Mouse (Mus musculus) left cerebral cortex, adult 11 months (tissue): ENCODE data around the gene Cul3.

Source experiments
- DNase-seq: peaks from one replicate; pipeline ENCODE4 v3.0.0; 2022; ENCODE audit warnings: low spot score

Cul3 gene

GRCm38 (mm10) chr1:80315533-80316045 is 24.7 kb downstream of the Cul3 start:
- DNase-seq, result no peak

- DNase-seq, result no peak
Observed at GRCm38 (mm10) chr1:80293307-80293706, 47.0 kb downstream of the Cul3 start.

GRCm38 (mm10) chr1:80278731-80279130 is 61.5 kb downstream of the Cul3 start:
- no peak for DNase-seq

DNA sequence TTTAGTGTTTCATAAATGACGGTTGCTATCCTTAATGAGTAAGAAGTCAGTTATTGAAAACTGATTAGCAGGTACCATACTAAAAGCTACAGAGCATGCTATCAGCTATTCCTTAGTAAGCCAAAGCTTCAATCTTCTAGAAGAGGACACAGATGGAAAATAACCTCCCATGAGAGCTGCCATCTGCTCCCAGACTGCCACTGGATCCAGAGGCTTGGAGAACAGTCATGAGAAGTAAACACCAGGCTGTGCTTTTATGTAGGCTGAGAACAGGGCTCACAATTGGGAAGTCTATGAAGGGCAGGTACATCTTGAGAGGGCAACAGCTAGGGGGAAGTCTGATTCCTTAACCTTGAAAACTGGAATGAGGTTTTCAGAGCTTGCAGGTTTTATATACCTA is 79.8 kb downstream of the Cul3 start:
- no peak for DNase-seq

DNA sequence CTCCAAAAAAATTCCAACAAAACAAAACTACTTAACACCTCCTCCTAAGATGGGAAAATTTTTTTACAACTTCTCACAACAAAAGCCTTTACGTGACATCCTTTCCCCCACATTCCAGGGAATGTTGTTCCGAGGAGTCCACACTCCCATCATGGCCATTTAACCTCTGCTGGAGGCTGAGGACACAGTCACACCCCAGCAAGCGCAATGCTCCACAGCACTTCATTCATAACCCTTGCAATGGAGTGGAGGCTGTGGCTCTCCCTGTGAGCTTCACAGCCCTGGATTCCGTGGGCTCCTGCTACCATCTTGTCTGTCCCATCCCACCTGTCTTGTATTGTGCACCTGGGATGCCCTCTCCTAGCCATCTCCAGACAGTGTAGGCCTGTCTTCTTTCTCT is 81.6 kb downstream of the Cul3 start:
- no peak for DNase-seq

DNA sequence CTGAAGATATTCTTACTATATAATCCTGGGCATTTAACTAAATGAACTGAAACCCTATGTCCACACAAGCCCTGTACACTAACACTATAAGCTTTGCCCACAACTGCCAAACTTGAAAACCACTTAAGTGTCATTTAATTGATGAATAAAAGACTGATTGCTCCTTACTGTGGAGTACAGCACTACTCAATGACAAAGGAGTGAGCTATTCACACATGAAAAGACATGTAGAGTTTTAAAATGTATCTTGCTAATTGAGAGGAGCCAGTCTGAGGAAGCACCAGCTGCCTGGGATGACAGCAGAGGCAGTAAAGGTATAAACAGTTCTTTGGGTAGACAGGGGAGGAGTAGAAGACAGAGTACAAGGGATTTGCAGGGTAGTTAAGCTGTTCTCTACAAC is 87.0 kb downstream of the Cul3 start:
- DNase-seq, result no peak

GRCm38 (mm10) chr1:80250247-80250646 is 90.0 kb downstream of the Cul3 start:
- DNase-seq, result no peak

DNA sequence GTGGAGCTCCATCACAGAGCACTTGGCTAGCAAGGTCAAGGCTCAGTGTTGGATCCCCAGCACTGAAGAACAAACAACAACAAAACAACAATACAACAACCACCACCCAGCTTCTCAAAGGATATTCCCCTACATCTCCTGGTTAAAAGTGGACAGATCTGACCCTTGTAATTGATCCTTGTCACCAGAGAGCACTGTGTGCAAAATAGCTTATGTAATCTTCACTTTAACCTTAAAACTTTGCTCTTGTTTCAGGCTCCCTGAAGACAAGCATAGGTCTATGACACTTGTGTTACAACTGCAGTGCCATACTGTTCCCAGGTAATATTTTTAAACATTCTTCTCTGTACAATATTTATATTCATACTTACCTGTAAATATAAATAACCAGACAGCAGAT is 93.1 kb downstream of the Cul3 start:
- no peak for DNase-seq

DNA sequence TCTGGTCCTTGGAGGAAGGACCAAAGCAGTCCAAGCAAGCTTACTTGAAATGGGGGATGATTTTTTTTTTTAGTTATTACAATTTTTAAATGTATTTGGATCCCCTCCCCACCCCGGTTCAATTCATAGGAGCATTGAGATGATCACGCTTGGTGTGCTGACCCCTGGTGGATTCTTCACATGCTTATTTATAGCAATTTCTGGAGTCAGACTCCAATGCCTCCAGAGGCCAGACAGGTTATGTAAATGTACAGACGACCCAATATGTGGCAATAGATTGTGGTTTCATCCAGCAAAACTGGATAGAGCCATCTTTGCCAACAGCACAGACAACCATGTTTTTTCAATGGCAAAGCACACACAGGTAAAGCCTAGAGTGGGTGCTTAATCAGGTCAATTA is 96.2 kb downstream of the Cul3 start:
- no peak for DNase-seq

GRCm38 (mm10) chr1:80241579-80241978 is 98.7 kb downstream of the Cul3 start:
- no peak for DNase-seq

- no peak for DNase-seq
Observed at GRCm38 (mm10) chr1:80240017-80240660, 100.1 kb downstream of the Cul3 start.

- DNase-seq, result no peak
Observed at GRCm38 (mm10) chr1:80239481-80239880, 100.8 kb downstream of the Cul3 start.

- no peak for DNase-seq
Observed at GRCm38 (mm10) chr1:80236951-80237702, 103.2 kb downstream of the Cul3 start.

DNA sequence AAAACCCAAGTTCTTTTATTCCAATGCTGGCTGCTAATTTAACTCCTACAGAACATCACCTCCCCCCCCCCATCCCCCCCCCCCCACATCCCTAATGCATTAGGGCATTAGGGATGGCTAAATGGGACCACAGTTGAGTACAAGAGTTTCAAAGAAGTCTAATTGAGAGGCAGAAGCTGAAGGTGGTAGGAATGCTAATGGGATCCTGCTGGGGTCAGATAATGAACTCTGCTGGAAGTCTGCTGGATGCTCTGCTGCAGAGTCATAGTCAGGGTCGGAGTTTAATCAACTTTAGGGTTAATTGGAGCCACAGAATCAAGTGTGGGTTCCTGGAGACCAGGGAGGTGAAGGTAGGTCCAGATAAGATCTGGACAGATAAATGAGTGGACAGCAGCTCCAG is 104.2 kb downstream of the Cul3 start:
- DNase-seq, result no peak

DNA sequence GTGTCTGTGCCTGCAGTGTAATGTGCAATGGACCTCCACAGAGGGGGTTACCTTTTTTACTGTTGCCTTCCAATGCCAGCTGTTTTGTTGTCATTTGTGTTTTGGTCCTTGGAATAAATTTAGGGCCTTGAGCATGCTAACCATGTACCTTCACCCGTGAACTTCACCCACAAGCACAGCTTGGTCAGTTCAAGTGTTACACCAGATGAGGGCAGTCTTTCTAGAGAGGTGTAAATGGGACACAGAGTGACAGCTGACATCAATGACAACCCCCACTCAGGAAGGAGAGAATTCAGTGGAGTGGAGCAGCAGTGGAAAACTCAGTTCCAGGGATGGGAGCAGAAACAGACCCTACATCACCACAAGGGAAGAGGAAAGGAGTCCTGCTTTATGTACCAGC is 109.7 kb downstream of the Cul3 start:
- no peak for DNase-seq

GRCm38 (mm10) chr1:80224839-80225412 is 115.4 kb downstream of the Cul3 start:
- DNase-seq, result no peak

DNA sequence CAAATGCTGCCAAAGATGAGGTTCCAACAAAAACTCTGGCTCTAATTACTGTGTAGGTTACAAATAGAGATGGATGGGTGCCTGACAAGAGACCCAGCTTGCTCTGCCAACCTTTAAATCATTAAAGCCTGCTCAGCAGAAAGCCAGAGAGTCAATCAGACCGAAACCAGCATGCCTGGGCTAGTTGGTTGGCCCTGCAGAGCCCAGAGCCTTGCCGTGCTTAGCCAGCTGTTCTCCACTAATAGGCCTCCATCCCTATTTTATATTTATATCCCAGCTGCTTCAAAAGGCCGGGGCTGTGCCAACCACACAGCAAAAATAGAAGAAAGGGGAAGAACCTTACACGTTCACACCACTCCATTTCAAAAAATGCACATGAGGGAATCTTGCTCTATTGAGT is 119.1 kb downstream of the Cul3 start:
- DNase-seq, result no peak

- DNase-seq, result no peak
Observed at GRCm38 (mm10) chr1:80218268-80218667, 122.0 kb downstream of the Cul3 start, which contains the start of gene Fam124b. Gene Fam124b (minus strand): TSS chr1:80218473.
